Mouse (Mus musculus) heart, embryonic 13.5 days (tissue): ENCODE results near the gene Dclk1. TPM values are rescaled to one million over a fixed set of nuclear protein-coding genes. Genes with fewer than 3 reads are reported as not detected.

ENCODE experiments used
- ATAC-seq: fragments of 200-750 bp; cut with Nextera tagmentation; 2 replicates; pipeline ENCODE4 v1.8.0; 2017; ENCODE audit warnings: moderate TSS enrichment; ENCODE audit not compliant: insufficient number of reproducible peaks, low FRiP score, low TSS enrichment; ENCODE audit errors: extremely low read depth
- H3K27ac ChIP-seq: fragments of 300-500 bp; sonication (generic); replicated peaks from 2 replicates; pipeline ENCODE4 v1.5.1; 2015; ENCODE audit warnings: moderate library complexity, mild to moderate bottlenecking, inconsistent platforms
- H3K27me3 ChIP-seq: fragments of 300-500 bp; sonication (generic); replicated peaks from 2 replicates; pipeline ENCODE4 v1.6.1; 2015; ENCODE audit warnings: mild to moderate bottlenecking, inconsistent platforms
- H3K36me3 ChIP-seq: fragments of 300-500 bp; sonication (generic); 2 replicates; pipeline ENCODE4 v1.6.1; 2015; ENCODE audit warnings: mild to moderate bottlenecking, inconsistent platforms
- H3K4me1 ChIP-seq: fragments of 300-500 bp; sonication (generic); 2 replicates; pipeline ENCODE4 v1.6.1; 2015; ENCODE audit warnings: inconsistent platforms
- H3K4me2 ChIP-seq: fragments of 300-500 bp; sonication (generic); 2 replicates; pipeline ENCODE4 v1.6.1; 2015; ENCODE audit warnings: inconsistent platforms, mild to moderate bottlenecking, moderate library complexity
- H3K4me3 ChIP-seq: fragments of 300-500 bp; sonication (generic); 2 replicates; pipeline ENCODE4 v1.5.1; 2015; ENCODE audit warnings: moderate library complexity, mild to moderate bottlenecking, inconsistent platforms
- H3K9ac ChIP-seq: fragments of 300-500 bp; sonication (generic); 2 replicates; pipeline ENCODE4 v1.6.1; 2015; ENCODE audit warnings: inconsistent platforms, mild to moderate bottlenecking, moderate library complexity
- H3K9me3 ChIP-seq: fragments of 300-500 bp; sonication (generic); 2 replicates; pipeline ENCODE4 v1.6.1; 2016; ENCODE audit warnings: inconsistent platforms
- WGBS: fragments of 180-500 bp; shearing (Covaris S2); methylation state at CpG from one replicate; pipeline ENCODE4 v1.1.7; 2015; ENCODE audit warnings: mixed read lengths; 5-methylcytosine and 5-hydroxymethylcytosine counted together
- polyA plus RNA-seq: library from polyadenylated mRNA; unstranded; fragments of >200 nt; fragmentation: Nextera tagmentation; extraction: Ambion mirVana; gene quantifications from 2 replicates; pipeline ENCODE4 v1.2.1, GENCODE M21; 2015

The Dclk1 gene
- polyA plus RNA-seq, 1 experiment from 2014 or later = 8.2 TPM

- Histone ChIP-seq H3K9ac (no peak overlapping the region), H3K27me3 (no peaks in the 10 kb centered on the region), H3K36me3 (no peaks in the 10 kb centered on the region), H3K4me3 (no peak overlapping the region), H3K27ac (no peak overlapping the region), H3K4me1 (no peaks in the 10 kb centered on the region), H3K9me3 (no peaks in the 10 kb centered on the region), H3K4me2 (no peak overlapping the region)
- WGBS = 42% methylated on average over 1 of the region's 1 CpGs
- ATAC-seq = no peak
These were observed 239.0 kb downstream of the Dclk1 start for GRCm38 (mm10) chr3:55481140-55481539.

- H3K9ac ChIP-seq = no peak overlapping the region
- H3K4me1 ChIP-seq = no peaks in the 10 kb centered on the region
- H3K9me3 ChIP-seq = no peaks in the 10 kb centered on the region
- H3K4me2 ChIP-seq = no peak overlapping the region
- no peak overlapping the region for H3K4me3 ChIP-seq
- no peak for ATAC-seq
- WGBS = 55% methylated on average over 4 of the region's 4 CpGs
- H3K36me3 ChIP-seq = no peaks in the 10 kb centered on the region
- no peaks in the 10 kb centered on the region for H3K27me3 ChIP-seq
- H3K27ac ChIP-seq = no peak overlapping the region
These were observed 241.2 kb downstream of the Dclk1 start for GRCm38 (mm10) chr3:55483328-55483727.

GRCm38 (mm10) chr3:55489231-55489990 lies 247.2 kb downstream of the Dclk1 start:
- Histone ChIP-seq H3K27ac (no peak overlapping the region), H3K4me3 (no peak overlapping the region), H3K9ac (no peak overlapping the region), H3K27me3 (no peaks in the 10 kb centered on the region), H3K4me2 (no peak overlapping the region), H3K9me3 (no peaks in the 10 kb centered on the region), H3K36me3 (no peaks in the 10 kb centered on the region), H3K4me1 (no peaks in the 10 kb centered on the region)
- no peak for ATAC-seq
- 73% methylated on average over 12 of the region's 12 CpGs for WGBS

- Histone ChIP-seq H3K4me3 (no peak overlapping the region), H3K36me3 (no peaks in the 10 kb centered on the region), H3K4me1 (no peaks in the 10 kb centered on the region), H3K27me3 (no peaks in the 10 kb centered on the region), H3K9me3 (no peaks in the 10 kb centered on the region), H3K4me2 (no peak overlapping the region), H3K9ac (no peak overlapping the region), H3K27ac (no peak overlapping the region)
- ATAC-seq = no peak
- WGBS = 56% methylated on average over 6 of the region's 6 CpGs
These were observed 249.9 kb downstream of the Dclk1 start for GRCm38 (mm10) chr3:55492021-55492420.

GRCm38 (mm10) chr3:55494348-55494747 lies 252.2 kb downstream of the Dclk1 start:
- no peak for ATAC-seq
- no peaks in the 10 kb centered on the region for H3K27me3 ChIP-seq
- H3K4me1 ChIP-seq = no peaks in the 10 kb centered on the region
- no peaks in the 10 kb centered on the region for H3K36me3 ChIP-seq
- no peaks in the 10 kb centered on the region for H3K9me3 ChIP-seq
- no peak overlapping the region for H3K9ac ChIP-seq
- H3K27ac ChIP-seq = no peak overlapping the region
- no peak overlapping the region for H3K4me3 ChIP-seq
- 38% methylated on average over 4 of the region's 4 CpGs for WGBS
- H3K4me2 ChIP-seq = no peak overlapping the region

- no peak for ATAC-seq
- H3K36me3 ChIP-seq = no peaks in the 10 kb centered on the region
- no peaks in the 10 kb centered on the region for H3K27me3 ChIP-seq
- H3K27ac ChIP-seq = no peak overlapping the region
- no peak overlapping the region for H3K4me3 ChIP-seq
- H3K4me1 ChIP-seq = no peaks in the 10 kb centered on the region
- H3K4me2 ChIP-seq = no peak overlapping the region
- no peaks in the 10 kb centered on the region for H3K9me3 ChIP-seq
- WGBS = 72% methylated on average over 7 of the region's 7 CpGs
- H3K9ac ChIP-seq = no peak overlapping the region
These were observed 253.1 kb downstream of the Dclk1 start for GRCm38 (mm10) chr3:55495231-55495630.

- Histone ChIP-seq H3K9ac (no peak overlapping the region), H3K4me3 (no peak overlapping the region), H3K9me3 (no peaks in the 10 kb centered on the region), H3K27ac (no peak overlapping the region), H3K4me2 (no peak overlapping the region), H3K36me3 (no peaks in the 10 kb centered on the region), H3K27me3 (no peaks in the 10 kb centered on the region), H3K4me1 (no peaks in the 10 kb centered on the region)
- WGBS = 62% methylated on average over 4 of the region's 4 CpGs
- ATAC-seq = no peak
These were observed 253.7 kb downstream of the Dclk1 start for GRCm38 (mm10) chr3:55495866-55496265.

- H3K27ac ChIP-seq = no peak overlapping the region
- 81% methylated on average over 9 of the region's 9 CpGs for WGBS
- no peak overlapping the region for H3K4me2 ChIP-seq
- no peaks in the 10 kb centered on the region for H3K4me1 ChIP-seq
- no peaks in the 10 kb centered on the region for H3K9me3 ChIP-seq
- no peaks in the 10 kb centered on the region for H3K27me3 ChIP-seq
- H3K4me3 ChIP-seq = no peak overlapping the region
- H3K9ac ChIP-seq = no peak overlapping the region
- no peaks in the 10 kb centered on the region for H3K36me3 ChIP-seq
- no peak for ATAC-seq
These were observed 254.3 kb downstream of the Dclk1 start for GRCm38 (mm10) chr3:55496462-55496941.

- 83% methylated on average over 7 of the region's 7 CpGs for WGBS
- Histone ChIP-seq H3K4me2 (no peak overlapping the region), H3K4me1 (no peaks in the 10 kb centered on the region), H3K9me3 (no peaks in the 10 kb centered on the region), H3K36me3 (no peaks in the 10 kb centered on the region), H3K4me3 (no peak overlapping the region), H3K27me3 (no peaks in the 10 kb centered on the region), H3K9ac (no peak overlapping the region), H3K27ac (no peak overlapping the region)
- ATAC-seq = no peak
These were observed 257.1 kb downstream of the Dclk1 start for GRCm38 (mm10) chr3:55499298-55499697.

- Histone ChIP-seq H3K9me3 (no peaks in the 10 kb centered on the region), H3K4me2 (no peak overlapping the region), H3K36me3 (no peaks in the 10 kb centered on the region), H3K27me3 (no peaks in the 10 kb centered on the region), H3K27ac (no peak overlapping the region), H3K4me1 (no peaks in the 10 kb centered on the region), H3K4me3 (no peak overlapping the region), H3K9ac (no peak overlapping the region)
- no peak for ATAC-seq
- WGBS = 64% methylated on average over 7 of the region's 7 CpGs
These were observed 268.0 kb downstream of the Dclk1 start for GRCm38 (mm10) chr3:55510198-55510597.

- no peaks in the 10 kb centered on the region for H3K27me3 ChIP-seq
- no peak overlapping the region for H3K4me3 ChIP-seq
- H3K9ac ChIP-seq = no peak overlapping the region
- WGBS = 54% methylated on average over 6 of the region's 6 CpGs
- no peaks in the 10 kb centered on the region for H3K4me1 ChIP-seq
- no peaks in the 10 kb centered on the region for H3K36me3 ChIP-seq
- ATAC-seq = no peak
- H3K4me2 ChIP-seq = no peak overlapping the region
- H3K9me3 ChIP-seq = no peaks in the 10 kb centered on the region
- H3K27ac ChIP-seq = no peak overlapping the region
These were observed 269.5 kb downstream of the Dclk1 start for GRCm38 (mm10) chr3:55511658-55512057.

GRCm38 (mm10) chr3:55515966-55516365 lies 273.8 kb downstream of the Dclk1 start:
- Histone ChIP-seq H3K36me3 (no peaks in the 10 kb centered on the region), H3K27me3 (no peaks in the 10 kb centered on the region), H3K4me3 (no peak overlapping the region), H3K9me3 (no peaks in the 10 kb centered on the region), H3K9ac (no peak overlapping the region), H3K27ac (no peak overlapping the region), H3K4me2 (no peak overlapping the region), H3K4me1 (no peaks in the 10 kb centered on the region)
- no peak for ATAC-seq
- WGBS = 73% methylated on average over 5 of the region's 5 CpGs
